Mouse (Mus musculus) B cell, adult 2 months (primary cell): ENCODE measurements around the gene 1110032A03Rik.

Source experiments
- DNase-seq, 2 experiments: peaks; one replicate each; pipeline ENCODE4 v3.0.0; 2022

1110032A03Rik gene

DNA sequence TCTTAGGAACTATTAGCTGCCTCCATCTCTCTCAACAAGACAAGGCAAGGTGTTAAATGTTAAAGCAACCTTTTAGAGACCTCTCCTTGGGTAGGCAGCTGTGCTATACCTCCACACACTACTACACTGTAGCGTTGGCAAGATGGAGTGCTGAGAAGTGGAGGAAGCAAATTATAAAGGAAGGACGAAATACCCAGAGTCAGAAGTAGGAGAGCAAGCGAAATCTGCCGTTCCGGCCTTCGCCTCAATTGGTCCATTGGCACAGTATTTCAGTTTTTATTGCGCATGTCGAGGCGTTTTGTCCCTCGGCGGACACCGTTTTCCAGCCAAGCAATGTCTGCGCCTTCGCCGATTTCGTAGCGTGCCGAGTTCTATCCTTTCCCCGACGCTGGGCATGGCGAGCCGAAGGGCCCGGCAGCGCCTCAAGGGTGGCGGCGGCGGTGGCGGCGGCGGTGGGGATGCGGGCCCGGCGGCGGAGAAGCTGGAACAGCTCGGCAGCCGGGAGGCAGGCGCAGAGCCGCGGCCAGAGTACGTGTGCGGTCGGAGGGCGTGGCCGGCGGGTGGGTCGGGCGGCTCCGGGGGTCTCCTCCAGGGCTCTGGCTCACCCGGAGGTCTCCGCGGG, at the start of gene 1110032A03Rik, which contains the start of gene Alg9:
1110032A03Rik (minus strand) TSS at position 530 of the 622 bp plus-strand sequence.
Alg9 (plus strand) TSS at position 29 of the 622 bp plus-strand sequence.
- peak; percentile 80 to 81 for DNase-seq

DNA sequence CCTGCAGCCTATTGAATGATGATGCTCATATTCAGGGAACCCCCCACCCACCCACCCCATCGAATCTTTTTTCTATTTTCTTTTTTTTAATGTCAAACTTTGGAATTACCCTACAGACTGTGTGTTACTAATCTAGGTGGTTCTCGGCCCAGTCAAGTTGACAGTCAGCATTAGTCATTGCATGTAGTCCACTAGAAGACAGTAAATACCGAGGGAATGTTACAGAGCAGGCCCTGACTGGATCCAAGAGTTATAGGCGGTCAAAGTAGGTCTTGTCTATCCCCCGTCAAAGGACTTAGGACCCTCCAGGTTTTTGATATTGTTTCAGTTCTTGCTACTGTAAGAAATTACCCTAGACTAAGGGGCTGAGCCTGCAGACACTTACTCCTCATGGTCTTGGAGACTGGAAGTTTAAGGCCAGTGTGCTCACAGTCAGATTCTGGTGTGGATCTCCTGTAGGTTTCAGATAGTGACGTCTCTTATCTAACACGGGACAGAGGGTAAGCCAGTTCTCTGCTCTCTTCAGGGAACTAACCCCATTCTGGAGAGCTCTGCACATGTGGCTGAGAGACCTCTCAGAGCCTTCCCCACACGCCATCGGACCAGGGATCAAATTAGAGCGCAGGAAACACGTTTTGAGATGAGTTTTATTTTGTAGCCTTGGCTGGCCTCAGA, 48.6 kb upstream of the 1110032A03Rik start:
- DNase-seq, result no peak

DNA sequence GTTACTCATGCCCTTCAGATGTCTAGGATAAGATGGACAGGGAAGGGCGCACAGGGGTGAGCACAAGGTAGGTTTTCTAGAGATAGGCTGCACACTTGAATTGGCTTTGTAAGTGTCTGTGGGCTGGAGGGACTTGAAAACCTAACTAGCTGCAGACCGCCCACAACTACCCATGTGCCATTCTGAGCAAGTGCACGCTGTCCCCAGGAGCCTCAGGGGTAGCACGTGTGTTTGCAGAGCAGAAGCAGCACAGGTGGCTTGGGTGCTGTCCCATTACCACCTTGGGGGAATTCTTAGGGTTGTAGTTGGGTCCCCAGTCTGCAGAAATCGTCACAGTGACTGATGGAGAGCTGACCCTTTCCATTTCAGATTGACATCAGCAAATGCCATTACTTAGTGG, 46.9 kb upstream of the 1110032A03Rik start:
- DNase-seq, result no peak

DNA sequence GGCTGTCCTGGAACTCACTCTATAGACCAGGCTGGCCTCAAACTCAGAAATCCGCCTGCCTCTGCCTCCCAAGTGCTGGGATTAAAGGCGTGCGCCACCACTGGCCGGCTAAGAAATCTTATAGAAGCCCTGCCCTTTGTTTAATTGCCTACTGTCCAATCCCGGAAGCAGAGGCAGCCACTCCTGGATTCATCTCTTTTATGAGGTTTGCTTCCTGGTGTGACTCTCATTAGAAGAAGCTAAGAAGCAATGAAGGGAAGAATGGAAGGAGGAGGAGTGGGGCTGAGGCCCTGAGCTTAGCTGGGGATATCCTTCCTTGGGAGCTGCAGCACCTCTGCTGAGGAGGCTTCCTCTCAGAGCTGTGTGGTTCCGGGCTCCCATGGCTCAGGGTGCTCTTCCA, 46.3 kb upstream of the 1110032A03Rik start:
- DNase-seq, result no peak

DNA sequence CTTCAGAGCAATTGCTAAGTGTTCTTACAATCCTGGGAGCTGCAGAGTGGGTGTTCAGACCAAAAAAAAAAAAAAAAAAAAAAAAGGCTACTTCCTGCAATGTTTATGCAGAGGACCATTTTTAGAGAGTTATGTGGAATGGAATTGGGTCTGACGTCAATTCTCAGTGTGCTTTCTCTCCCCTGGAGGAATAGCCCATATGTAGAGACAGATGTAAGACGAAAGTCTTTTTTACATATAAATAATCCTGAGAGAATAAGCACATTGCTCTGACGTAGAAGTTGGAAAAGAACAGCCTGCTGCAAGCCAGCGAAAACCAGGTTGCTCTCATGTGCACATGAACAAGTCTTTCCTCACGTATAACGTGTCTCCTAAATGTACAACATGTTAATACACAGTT, 44.4 kb upstream of the 1110032A03Rik start:
- DNase-seq, result no peak

DNA sequence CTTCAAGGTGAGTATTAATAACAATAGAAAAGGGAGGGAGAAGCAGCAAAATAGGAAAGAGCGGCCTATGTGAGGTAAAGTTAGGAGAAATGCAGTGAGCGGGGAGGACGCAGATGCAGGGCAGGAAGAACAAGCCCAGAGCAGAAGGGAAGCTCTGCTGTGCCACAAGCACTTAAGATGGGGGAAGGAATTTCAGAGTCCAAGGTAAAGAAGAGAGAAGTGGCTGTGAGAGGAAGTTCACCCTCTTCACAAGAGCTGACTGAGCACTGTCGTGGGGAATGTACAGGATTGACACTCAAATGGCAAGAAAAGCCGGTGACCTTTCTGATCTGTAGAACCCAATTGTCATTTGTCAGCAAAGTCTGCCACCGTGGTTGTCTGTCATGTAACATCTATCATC, 42.7 kb upstream of the 1110032A03Rik start:
- no peak for DNase-seq

DNA sequence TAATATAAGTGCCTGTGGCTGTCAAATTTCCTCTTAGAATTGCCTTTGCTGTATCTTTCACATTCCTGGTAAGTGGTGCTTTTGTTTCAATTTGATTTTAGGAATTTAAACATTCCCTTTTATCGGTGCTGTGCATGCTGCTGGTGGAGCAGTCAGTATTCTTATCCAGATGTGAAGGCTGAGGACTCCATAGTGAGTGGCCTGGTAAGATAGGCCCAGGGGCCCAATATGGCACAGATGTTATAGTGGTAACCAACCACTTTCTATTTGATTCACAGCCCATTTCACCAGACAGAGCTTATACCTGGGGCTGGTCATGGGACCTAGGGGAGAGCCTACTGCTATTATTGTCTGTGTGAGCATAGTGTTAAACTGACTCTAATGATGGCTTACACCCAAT, 41.2 kb upstream of the 1110032A03Rik start:
- no peak for DNase-seq

DNA sequence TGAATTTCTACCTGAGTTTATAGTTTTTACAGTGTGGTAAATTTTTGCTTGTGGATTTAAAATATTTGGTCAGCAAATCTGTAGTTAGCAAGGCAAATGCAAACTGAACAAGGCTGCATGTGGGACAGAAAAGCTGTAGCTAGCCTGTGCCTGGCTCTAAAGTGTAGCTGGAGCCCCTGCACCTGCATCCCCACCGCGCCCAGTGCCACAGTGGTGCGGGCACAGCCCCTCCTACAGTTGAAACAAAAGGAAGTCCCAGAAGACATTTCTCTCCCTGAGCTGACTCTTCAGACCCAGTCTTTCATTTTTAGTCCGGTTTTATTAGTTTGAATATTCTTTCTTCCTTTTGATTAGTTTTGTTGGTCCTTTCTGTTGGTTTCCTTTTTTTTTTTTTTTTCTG, 40.3 kb upstream of the 1110032A03Rik start:
- DNase-seq, result no peak

DNA sequence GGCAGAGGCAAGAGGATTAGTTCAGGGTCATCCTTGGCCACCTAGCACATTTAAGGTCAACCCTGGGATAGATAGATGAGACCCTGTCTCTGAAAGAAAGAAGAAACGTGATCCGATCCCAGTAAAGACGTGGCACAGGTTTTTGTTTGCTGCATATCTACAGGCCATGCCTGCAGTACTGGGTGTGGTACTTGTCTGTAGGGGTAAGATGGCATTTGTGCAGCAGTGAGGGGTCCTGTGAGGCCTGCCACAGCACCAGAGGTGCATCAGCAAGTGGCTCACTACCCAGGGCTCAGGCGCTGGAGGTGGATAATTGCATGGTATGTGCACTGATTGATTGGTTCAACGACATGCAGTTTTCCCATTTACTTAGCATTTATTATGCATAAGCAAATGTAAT, 38.5 kb upstream of the 1110032A03Rik start:
- DNase-seq, result no peak

DNA sequence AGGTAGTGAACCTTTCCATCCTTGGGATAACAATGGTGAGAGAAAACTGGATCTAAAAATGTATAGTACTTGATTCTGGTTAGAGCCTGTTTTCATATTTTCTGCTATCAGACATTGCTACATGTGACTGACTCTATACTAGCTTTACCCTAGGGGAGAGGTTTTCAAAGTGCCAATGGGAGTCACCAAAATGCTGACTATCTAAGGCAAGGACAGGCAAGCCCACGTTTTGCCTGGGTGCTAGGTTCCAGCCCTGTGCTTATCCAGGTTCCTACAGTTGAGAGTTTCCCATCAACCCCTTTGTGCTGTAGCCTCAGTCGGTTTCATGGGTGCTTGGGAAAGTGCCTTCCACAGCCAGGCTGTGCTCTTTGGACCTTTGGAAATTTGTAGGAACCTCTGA, 36.4 kb upstream of the 1110032A03Rik start:
- DNase-seq, result no peak

DNA sequence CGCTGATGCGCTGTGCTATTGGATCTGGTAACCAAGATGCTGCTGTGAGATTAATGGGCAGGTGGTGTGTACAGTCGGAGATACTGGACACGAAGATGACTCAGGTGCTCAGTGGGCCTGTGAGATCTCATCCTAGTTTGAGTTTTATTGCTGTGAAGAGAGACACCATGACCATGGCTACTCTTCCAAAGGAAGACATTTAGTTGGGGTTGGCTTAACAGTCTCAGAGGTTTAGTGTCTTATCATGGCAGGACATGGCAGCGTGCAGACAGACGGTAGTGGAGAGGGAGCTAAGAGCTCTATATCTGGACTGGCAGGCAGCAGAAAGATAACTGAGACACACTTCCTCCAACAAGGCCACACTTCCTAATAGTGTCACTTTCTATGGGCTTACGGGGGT, 35.9 kb upstream of the 1110032A03Rik start:
- DNase-seq, result no peak

DNA sequence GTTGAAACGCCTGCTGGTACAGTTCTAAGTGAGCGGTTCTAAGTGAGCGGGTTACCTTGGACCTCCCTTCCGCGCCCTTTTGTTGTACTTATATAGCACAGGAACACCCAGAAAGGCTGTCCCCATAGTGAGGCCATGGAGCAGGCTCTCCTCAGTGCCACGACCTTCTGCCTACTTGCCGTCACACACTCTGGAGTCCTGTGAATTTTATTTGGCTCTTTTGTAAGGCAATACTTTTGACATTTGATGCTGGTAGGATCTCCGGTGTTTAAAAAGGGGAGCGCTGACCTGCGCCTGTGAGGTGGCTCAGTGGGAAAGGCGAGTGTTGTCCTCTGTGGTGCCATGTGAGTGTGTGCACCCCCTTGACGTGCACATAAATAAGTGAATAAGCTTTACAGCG, 33.8 kb upstream of the 1110032A03Rik start:
- DNase-seq, result no peak

DNA sequence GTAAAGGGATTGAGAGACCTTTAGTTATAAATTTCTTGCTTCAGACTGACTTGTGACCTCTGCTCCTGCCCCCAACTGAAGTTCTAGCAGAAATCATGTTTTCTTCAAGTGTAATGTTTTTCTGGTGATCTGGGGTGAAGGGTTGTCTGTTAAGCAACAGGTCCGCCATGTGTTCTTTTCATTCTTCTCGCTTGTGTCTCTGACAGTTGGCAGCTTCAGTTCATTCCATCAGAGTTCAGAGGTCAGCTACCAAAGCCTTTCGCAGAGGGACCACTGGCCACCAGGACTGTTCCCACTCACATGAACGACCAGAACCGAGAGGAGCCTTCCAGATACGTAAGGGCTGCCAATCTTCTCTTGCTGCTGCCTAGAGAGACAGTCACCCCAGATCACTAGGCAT, 33.2 kb upstream of the 1110032A03Rik start:
- DNase-seq, result no peak

DNA sequence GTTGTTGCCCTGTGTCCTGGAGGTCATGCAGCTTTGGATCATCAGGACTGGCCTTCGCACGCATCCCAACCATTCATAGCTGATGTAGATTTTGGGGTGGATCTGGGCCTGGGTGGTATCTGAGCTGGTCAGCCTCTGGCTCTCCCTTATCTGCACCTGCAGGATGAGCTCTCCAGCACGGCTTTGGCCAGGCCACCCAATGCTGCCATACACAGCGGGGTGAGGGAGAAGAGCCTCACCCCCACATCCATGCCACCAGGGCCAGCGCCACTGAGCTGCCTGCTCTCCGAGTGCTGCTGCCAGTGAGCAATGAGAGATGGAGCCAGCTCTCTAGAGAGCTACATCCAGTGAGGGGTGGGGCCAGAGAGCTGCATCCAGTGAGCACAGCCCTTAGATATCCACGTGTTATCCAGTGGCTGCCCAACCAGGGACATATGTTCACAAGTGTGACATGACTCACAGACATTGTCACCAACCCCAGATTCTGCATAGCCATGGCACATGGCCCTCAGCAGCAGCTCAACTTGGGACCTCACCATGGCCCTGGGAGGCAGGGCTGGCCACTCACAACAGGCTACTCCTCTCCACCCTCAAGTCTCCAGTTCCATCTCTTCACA, 27.8 kb upstream of the 1110032A03Rik start:
- DNase-seq, result no peak

DNA sequence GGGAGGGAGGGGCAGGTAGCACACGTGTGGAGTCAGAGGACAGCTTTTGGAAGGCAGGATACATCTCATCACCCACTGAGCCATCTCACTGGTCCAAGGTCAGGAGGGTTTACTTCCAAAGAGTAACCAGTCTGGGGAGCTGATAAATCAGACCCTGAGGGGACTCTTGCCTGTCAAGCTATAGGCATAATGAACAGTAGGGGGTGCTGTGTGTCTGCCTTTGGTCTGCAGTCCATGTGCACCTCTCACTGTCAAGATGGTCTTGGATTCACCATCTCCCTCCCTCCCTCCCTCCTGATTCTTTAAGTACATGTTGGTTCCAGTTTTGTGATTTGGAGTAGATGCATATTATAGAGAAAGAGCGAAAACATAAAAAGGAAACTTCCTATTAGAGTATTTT, 25.7 kb upstream of the 1110032A03Rik start:
- peak; percentile 66 to 69 for DNase-seq

DNA sequence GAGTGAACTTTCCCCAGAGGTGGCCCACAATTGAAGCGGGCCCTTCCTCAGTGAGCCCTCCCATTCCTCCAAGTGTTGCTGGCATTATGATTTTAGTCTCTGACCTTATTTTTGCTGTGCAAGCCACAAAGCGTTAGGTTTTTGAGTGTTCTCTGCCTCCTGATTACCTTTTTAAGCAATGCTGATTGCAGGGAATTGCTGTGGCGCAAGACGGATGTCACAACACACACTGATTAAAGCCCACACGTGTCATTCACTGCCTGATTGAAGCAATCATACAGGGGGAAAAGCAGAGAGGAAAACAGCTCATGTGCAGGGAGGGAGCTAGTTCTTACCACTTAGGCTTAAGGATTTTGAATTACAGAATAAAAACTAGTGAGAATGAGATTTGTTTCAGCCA, 23.0 kb upstream of the 1110032A03Rik start:
- no peak for DNase-seq

DNA sequence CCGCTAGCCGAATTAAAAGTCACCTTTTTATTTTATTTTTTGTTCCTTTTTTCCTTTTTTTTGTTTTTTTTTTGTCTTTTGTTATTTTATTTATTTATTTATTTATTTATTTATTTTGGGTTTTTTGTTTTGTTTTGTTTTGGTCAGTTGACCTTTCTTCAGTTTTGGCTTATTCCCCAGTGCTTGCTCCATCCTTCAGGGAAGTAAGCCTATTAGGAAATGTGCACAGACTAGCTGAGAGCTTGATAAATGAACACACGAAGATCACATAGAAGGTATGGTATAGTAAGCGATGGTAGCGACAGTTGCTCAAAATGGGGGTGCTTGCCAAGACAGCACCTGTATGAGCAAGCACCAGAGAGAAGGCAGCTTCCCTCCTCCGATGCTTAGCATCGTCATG, 22.3 kb upstream of the 1110032A03Rik start:
- no peak for DNase-seq

DNA sequence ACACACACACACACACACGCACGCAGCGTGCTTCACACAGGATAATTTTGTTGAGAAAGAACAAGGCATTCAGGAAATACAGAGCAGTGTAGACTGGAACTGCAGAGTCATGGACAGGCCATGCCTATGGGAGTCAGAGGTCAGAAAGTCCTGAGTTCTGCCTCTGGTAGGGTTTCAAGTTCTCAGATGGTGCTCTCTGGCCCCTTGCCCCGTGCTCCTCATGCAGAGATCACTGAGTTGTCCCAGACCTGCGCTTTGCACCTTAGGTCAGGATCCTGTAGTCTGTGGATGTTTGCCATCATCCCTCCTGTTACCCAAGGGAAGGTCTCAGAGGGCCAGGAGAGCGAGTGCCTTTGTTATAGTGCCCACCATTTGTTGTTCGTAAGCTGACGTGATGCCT, 21.5 kb upstream of the 1110032A03Rik start:
- DNase-seq, result no peak

DNA sequence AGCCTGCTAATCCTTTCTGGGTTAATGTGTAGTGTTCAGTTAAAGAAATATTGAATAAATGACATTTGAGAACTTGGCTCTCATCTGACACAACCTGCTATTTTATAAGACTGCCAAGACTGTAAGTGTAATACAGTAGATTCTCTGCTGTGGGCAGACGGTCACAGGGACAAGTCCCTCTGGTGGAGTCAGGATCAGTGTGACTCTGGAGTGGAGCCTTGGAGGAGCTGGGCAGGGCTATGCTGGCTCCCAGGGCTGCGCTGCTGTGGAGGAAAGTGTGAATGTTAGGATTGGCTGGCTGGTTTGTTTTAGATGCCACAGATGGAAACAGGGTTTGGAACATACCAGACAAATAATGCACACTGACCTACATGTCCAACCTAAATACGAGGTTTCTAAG, 19.9 kb upstream of the 1110032A03Rik start:
- no peak for DNase-seq

DNA sequence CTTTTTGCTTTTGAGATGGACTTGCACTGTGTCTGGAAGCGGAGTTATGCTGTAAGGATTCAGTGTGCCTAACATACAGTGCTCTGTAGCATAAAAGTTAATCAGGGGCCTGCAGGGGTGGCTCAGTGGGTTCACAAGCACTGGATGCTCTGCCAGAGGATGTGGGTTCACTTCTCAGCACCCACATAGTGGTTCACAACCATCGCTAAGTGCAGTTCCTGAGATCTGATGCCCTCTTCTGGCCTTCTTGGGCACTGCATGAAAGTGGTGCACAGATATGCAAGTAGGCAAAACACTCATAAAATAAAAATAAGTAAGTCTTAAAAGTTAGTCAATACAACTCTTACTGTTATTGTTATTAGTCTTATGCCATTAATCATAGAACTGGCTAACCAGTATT, 6.8 kb upstream of the 1110032A03Rik start:
- DNase-seq, result peak; percentile 69 to 73

DNA sequence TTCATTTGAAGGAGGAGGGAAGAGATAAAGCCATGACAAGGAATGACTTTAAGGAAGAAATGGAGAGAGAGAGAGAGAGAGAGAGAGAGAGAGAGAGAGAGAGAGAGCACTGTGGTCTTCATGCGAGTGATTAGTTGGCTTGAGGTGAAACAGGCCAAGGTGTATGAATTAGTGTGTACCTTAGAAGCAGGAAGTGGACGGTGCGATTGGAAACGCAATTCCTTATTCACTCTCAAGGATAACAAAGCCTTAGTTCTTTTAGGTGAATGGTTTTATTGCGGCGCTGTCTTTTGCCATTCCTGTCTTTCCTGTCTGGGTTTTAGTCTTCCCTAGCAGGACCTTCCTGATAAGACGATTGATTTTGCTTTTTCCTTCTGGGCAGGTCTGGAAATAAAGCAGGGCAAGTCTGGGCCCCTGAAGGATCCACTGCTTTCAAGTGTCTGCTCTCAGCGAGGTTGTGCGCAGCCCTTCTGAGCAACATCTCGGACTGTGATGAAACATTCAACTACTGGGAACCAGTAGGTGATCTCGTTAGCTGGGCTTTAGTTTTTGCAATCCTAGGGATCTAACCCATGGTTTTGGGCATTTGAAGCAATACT, 941 bp upstream of the 1110032A03Rik start:
- no peak for DNase-seq

DNA sequence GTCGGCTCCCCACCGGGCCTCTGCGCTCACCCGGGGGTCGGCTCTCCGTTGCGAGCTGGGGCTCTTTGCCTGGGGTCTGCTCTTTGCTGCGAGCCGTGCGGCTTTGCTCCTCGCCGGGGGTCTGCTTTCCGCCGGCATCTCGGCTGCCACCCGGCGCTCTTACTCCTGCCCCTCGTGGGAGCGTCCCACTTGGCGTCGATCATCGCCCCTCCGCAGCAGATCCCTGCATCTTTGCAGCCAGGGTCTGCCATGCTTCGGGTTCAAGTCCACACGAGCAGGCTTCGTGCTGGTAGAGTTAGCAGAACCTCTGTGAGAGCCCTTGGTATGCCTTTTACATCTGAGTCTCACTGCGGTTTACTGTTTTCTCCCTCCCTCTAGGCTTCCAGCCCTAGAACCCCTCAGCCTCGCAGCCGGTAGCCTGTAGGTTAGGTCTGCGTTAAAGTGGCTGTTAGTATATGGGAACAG, 374 bp upstream of the 1110032A03Rik start:
- peak in 1 of 2 experiments; percentile 32 for DNase-seq

DNA sequence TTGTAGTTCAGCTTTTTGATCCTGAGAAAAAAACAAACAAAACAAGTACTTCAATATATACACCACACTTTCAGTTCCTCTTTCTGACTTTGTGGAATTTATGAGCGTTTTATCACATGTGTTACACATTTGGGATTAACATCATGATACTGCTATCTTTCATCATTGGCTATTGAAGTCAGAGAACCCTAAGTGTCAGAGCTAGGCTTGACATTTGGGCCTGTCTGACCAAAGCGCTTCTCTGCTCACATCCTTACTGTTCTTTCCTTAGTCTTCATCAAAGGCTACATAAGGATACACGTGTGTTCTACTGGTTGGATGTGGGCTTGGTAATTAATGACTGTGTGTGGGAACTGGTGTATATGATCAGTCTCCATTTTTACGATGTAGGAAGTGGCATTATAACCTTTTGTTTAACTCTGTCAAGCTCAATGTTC, 1.3 kb downstream of the 1110032A03Rik start:
- DNase-seq, result peak; percentile 50 to 55

DNA sequence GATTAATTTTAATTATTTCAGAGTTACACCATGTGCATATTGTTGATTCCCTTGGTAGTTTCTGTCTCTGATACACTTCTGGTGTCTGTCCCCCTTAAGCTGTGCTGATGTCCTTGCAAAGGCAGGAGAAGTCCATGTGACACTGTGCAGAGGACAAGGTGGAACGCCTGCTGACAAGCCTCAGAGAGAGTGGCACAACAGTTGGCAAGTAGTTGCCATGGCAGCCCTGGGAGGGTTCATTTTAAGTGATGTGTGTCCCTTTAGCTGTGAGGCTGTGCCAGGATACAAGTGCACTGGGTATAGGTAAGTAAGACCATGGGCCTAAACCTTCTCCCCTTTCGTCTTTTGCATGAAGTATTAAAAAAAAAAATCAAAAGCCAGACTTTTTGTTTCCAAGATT, 5.3 kb downstream of the 1110032A03Rik start:
- DNase-seq, result no peak
